Mouse (Mus musculus): ENCODE measurements around the gene B3glct.

Gene B3glct

DNA sequence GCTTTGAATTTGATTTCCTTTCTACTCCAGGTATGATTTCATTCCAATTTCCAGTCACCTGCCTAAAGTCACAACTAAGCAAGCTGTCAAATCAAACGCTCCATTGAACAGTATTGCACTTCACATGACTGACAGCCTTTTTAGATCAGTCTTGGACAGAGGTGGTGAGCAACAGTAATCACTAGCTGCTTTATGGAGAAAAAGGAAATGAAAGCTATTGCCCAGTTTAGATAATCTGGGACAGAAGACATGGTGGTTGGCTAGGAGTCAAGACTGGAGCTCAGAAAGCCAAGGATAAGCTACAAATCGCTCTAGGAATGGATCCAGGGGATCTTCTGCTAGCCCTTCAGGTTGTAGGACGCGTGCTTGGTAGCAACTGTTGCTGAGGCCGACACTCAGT is 14.6 kb upstream of the B3glct start:
- no peak for DNase-seq (ENCODE audit: extremely low spot score, low spot score)

DNA sequence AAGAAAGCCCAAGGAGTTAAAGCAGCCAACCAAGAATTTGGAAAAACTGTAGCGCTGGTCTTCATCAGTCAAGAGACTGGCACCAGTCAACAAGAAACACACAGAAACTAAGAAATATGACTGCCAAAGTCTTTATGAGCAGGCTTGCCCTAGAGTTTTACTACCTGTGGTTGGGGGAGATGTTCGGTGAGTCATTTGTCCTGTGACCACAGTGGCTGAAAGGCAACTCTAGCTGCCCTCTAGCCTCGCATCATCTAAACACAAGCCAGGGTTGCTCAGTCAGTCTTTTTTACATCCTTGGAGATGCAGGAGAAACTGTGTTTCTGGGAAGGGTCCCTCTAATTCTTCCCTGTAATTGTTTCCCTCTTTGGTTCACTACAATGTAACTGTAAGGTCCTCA is 834 bp upstream of the B3glct start:
- DNase-seq (ENCODE audit: extremely low spot score, low spot score), result no peak

DNA sequence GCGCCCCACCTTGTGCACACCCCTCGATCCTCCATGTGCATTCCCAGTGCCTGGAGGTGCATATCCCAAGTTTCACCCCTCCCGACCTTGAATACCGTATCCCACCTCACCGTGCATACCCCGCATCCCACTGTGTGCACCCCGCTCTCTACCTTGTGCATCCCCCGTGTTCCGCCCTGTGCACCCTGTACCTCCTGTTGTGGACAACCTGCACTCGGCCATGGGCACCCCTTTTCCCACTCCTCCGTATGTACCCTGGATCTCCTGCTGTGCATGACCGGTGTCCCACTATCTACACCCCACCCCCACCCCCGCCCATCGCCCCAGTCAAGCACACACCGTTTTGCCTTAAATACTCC is 939 bp downstream of the B3glct start:
- DNase-seq (ENCODE audit: extremely low spot score, low spot score), result no peak

DNA sequence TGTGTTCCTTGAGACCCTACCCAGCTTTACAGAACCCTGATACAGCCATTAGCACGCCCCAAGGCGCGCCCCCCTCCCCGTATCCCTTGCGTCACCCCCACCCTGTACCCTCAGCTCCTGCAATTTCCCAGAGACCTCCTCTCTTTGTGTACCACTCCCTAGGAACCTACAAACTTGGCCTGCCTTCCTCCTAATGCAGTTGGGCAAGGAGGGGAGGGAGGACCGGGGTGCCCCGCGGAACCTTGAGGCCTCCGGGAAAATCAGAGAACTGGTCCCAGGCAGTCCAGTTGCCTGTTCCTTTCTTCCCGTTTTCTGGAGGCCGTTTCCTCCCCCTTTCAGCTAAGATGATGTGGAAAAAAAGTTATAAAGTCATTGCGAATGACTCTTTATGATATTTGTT is 1.3 kb downstream of the B3glct start:
- peak; percentile 41 for DNase-seq (ENCODE audit: extremely low spot score, low spot score)

DNA sequence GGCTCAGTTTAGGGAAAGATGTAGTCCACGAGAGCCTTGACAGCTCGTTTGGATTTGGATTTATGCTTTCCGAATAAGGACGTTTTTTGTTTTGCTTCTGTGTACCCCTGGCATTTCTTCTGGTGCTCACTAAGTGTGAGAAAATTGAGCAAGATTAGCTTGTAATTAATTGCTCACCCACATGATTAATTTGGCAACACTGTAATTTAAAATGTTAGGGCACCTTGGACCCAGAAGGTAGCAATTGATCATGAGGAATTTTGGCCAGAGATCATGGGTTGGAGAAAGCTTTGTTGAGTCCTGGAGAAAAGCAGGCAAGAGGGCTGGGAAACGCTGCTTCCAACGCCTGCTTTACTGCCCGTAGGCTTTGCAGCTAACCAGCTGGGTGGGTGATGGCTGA is 1.9 kb downstream of the B3glct start:
- no peak for DNase-seq (ENCODE audit: extremely low spot score, low spot score)

DNA sequence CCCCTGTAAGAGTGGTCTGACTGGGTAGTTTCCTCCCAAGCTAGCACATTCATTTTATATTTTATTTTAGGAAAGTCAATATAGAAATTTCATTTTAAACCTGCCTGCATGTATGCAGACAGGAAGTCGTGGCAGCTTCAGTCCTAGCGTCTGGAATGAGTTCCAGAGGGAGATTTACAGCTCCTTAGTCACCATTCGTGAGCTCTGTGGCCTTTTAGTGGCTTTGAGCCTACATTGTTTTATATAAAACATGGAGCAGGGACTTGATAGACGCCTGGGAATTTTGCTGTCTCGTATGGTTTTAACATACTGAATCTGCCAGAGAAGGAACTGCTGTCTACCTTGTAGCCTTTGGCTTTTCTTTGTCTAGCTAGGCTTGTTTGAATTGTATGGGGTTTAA is 2.9 kb downstream of the B3glct start:
- no peak for DNase-seq (ENCODE audit: extremely low spot score, low spot score)

DNA sequence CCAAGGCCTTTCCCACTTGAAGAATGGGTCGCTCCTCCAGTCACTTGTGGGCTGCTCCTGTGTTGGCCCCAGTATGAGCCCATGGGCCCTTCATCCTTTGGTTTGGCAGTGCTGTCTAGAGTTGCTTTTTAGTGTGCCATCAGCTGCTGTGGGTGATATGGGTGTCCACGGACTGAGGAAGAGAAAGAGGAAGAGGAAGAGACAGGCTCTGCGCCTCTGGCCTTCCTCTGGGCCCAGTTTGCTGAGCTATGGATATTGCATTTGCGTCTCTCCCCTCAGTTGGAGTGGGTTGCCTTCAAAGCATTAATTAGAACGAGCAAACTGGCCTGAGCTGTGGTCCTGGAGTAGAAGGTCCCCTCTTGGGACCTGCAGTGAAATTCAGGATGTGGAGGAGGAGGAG is 11.8 kb downstream of the B3glct start:
- no peak for DNase-seq (ENCODE audit: extremely low spot score, low spot score)

DNA sequence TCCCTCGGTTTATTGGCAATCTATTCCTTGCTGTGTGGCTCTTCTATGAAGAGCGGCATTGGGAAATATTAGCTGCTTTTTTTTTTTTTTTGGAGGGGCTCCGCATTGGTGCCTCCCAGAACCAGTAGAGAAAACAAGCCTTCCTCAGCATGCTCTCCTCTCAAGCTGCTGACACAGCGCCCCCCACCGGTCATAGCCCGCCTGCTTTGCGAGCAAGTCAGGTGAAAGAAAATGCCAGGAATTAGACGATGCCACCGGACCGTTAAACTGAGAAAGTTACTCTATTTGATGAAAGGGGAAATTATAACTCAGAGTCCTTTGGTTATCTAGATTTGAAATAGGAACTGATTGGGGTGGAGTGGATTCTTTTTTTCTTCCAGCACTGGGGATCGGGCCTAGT is 14.5 kb downstream of the B3glct start:
- DNase-seq (ENCODE audit: extremely low spot score, low spot score), result no peak

DNA sequence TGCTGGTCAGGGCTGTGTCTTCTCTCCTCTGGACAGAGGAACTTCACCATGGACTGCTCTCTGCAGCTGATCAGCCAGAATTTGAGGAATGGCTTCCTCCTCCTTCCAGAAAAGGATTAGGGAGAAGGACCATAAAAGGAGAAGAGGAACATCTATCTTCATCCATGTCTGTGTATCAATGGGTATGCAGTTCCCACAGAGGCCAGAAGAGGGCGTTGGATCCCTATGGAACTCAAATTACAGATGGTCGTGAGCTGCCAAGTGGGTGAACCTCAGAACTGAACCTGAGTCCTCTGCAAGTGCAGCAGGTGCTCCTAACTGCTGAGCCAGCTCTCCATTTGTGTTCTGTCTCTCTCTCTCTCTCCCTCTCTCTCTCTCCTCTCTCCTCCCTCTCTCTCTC is 15.2 kb downstream of the B3glct start:
- DNase-seq (ENCODE audit: extremely low spot score, low spot score), result no peak

DNA sequence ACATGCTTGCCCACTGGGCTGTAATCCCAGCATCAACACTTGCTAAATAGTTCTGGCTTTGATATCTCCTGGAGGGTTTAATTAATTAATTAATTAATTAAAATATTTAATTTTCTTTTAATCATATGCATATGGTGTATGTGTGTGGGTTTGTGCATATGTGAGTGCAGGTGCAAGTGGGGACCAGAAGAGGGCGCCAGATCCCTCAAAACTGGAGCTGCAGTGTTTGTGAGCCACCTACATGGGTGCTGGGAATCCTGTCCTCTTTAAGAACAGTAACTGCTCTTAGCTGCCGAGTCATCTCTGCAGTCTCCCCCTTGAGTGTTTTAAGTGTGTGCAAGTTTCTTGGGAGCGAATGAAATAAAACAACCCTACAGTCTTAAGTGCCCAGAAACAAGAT is 15.9 kb downstream of the B3glct start:
- no peak for DNase-seq (ENCODE audit: extremely low spot score, low spot score)

DNA sequence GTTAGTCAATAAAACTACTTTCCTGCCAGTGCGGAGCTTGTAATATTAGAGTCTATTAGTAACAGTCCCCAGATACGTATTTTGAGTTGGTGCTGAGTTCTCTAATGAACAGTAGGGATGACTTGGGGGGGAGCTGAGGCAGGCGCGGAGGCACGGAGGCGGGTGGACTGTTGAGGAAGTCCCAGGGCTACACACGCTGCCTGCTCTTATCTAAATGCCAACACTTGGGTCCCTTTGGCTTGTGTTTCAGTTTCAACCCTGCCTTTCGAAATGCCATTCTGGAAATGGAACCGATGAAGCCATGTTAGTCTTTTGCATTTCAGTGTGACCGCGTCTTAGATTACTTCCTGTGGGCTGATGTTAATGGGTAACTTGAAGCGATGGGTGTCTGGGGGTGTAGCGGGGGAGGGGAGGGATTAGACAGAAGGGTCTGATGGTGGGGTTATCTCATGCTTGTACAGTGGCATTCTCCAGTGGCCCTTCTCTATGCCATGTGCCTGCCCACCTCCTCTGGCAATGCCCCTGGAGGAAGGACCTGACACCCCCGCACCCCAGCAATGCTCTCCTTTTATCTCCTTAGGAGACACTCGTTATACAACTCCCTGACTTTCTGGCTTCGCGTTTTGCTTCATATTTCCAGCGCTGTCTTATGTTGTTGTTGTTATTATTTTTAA is 17.2 kb downstream of the B3glct start:
- no peak for DNase-seq (ENCODE audit: extremely low spot score, low spot score)

DNA sequence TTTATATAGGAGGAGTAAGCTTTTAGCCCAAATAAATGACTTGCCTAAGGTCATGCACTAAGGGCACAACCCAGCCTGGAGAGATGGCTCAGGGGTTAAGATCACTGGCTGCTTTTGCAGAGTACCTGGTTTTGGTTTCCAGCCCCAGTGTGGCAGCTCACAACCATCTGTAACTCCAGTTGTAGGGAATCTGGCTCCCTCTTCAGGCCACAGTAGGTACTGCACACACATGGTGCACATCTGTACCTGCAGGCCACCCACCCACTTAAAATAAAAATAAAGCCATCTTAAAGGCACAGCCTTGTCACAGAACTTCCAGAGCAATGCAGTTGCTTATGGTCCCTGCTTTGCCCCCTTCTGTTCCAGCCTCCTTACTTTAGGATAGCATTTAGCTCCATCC is 24.7 kb downstream of the B3glct start:
- DNase-seq (ENCODE audit: extremely low spot score, low spot score), result no peak

DNA sequence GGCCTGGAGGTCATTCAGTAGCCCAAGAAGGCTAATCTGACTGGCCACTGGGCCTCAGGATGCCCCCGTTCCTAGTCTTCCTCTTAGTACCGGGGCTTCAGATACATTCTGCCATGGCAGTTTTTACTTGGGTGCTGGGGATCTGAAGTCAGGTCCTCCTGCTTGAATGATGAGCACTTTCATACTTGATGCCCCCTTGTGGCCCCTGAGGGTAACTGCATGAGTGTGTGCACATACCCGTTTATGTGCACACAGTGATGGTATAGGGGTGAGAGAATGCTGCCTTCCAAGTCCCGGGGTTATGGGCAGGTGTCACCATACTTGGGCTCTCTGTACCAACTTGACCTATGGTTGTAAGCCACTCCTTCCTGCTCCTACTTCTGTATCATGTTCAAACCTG is 33.5 kb downstream of the B3glct start:
- DNase-seq (ENCODE audit: extremely low spot score, low spot score), result no peak

DNA sequence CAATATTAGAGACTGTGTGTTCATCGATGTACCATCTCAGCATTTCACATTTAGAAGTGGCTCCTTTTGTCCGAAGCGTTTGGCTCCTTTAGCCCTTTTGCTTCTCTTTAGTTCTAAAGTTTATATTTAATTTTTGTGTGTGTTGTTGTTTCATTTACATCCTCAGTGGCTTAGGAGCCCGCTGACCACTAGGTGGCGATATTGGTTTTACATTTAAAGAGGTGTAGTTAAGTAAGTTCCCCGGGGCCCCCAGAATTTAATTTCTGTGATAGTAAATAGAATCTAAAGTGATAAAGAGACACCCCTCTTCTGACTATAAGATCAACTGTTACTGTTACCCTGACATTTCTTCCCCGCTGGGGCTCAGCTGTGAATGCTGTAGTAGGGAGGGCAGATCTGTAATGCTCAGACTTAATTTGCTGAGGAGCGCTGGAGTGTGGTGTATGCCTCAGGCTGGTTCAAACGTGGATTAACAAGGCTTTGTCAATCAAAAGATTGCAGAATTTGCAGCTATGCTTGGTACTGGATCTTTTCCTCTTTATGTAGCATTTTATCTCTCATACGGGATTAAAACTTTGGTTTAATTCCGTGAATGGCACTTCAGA is 35.2 kb downstream of the B3glct start:
- peak; percentile 55 for DNase-seq (ENCODE audit: extremely low spot score, low spot score)

DNA sequence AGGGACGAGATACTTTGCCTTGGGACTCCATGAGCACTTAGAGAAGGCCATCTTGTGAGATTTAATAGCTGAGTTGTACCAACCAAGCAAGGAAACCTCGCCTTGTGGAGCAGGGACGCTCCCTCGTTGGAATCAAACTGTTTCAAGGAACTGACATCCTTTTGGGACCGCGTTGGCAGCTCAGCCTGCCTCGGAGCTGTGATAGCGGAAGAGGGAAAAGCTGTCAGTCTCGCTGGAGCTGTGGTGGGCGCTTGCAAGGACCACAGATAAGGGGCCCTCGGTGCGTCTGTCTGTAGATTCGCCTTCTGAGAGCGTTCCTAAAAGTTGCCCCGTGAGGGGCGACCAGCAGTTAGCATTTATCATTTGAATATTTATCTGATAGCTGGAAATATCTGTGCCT is 35.8 kb downstream of the B3glct start:
- DNase-seq (ENCODE audit: extremely low spot score, low spot score), result no peak

DNA sequence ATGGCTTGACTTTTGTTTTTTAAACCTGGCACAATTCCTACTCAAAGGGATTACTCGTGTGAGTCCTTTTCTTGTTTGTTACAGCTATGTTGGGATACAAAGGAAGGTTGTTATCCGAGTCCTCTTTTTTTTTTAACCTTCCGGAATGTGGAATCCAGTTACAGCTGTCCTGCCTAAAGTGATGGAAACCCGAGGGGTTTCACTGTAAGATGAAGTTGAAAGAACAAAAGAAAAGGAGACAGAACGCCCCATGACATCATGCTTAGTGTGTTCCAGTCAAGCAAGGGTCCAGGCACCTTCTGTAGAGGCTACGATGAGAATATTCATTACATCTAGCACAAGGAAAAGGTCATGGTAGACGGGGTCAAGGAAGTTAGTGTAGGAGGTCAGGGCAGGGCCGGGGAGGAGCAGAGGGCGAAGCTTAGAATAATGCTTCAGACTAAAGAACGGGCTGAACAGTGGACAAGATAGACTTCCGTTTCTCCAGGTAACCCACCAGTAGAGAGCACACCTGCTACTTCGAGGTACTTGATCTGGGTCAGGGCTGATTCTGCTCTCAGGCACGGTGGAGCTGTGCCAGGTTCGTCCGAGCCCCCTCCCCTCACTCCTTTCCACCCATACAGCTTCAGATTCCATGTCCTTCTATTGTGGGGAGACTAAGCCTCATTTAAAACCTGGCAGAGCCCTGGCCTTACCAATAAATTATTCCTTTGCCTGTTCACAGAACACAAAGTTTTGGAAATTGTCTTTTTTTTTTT is 37.7 kb downstream of the B3glct start:
- DNase-seq (ENCODE audit: extremely low spot score, low spot score), result peak; percentile 19

DNA sequence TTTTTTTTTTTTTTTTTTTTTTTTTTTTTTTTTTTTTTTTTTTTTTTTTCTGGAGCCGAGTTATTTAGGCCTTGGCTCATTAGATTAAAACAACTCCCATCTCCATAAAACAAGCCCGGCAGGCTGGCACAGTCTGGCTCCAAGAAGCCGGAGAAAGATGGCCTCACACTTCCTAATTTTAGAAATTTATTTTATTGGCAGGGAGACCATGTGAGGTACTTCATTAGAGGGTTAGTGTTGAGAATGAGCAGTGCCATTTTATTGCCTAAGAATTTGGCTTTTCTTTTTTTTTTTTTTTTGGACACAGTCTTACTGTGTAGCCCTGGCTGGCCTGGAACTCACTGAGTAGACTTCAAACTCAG is 38.3 kb downstream of the B3glct start:
- no peak for DNase-seq (ENCODE audit: extremely low spot score, low spot score)

DNA sequence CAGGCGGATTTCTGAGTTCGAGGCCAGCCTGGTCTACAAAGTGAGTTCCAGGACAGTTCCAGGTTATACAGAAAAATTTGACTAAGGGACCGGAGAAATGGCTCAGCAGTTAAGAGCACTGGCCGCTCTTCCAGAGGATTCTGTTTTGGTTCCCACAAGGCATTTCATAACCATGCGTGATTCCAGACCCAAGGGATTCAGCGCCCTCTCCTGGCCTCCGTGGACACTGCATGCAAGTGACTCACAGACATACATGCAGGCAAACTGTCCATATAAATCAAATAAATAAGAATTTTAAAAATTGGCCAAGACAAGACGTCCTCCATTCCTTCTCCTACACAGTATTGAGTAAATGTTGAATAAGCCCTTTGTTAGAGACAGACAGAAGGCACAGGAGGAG is 53.7 kb downstream of the B3glct start:
- no peak for DNase-seq (ENCODE audit: extremely low spot score, low spot score)

DNA sequence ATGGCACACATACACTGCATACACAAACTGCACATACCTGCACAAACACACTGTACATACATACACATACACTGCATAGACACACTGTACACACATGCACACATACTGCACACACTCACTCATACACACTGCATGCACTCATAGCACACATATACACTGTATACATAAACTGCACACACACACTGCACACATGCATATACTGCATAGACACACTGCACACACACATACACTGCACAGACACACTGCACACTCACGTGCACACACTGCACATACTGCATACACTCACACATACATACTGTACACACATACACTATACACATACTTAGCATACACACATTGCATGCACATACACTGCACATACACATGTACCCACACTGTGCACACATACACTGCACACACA is 59.2 kb downstream of the B3glct start:
- DNase-seq (ENCODE audit: extremely low spot score, low spot score), result no peak

DNA sequence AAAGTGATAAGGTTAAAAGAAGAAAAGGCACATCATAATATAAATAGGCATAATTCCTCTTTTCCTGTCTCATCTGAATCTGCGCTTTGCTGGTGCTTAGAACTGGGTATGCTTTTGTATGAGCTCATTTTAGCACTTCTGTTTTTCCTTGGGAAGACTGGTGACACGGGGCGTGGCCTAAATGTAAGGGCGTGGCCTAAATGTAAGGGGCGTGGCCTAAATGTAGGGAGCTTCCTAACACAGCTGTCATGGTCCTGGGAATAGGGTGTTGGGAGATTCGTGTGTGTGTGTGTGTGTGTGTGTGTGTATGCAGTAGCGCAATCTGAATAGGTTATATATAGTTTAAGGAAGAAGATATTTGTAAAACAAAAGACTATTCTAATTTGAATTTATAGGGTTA is 62.1 kb downstream of the B3glct start:
- no peak for DNase-seq (ENCODE audit: extremely low spot score, low spot score)

DNA sequence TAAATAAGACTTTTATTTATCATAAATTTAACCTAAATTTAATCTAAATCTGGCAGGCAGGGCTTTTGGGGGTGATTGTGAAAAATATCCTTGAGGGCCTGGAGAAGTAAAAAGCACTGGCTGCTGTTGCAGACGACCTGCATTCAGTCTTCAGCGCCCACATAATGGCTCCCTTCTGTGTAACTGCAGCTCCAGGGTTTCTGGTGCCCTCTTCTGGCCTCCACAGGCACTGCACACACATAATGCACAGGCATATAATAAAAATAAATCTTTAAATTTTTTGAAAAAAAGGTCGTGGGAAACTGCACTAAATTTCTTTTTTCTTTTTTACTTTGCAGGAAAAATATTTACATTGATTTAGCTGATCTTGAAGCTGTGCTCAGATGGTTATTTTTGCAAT is 62.7 kb downstream of the B3glct start:
- no peak for DNase-seq (ENCODE audit: extremely low spot score, low spot score)

DNA sequence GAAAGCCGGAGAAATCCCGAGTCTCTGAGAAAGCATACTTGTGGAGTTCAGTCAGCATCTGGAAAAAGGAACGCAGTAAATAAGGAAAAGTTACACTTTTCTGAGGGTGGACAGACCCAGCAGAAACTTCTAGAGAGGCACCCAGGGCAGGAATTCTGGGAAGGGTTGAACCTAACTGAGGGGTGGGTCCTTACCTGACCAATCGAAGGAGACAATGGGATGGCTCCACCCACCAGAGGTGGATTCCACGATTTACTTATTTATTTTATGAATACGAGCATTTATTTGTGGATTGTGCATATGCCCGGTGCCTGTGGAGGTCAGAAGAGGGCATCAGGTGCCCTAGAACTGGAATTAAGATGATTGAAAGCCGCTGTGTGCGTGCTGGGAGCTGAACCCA is 64.3 kb downstream of the B3glct start:
- DNase-seq (ENCODE audit: extremely low spot score, low spot score), result no peak

DNA sequence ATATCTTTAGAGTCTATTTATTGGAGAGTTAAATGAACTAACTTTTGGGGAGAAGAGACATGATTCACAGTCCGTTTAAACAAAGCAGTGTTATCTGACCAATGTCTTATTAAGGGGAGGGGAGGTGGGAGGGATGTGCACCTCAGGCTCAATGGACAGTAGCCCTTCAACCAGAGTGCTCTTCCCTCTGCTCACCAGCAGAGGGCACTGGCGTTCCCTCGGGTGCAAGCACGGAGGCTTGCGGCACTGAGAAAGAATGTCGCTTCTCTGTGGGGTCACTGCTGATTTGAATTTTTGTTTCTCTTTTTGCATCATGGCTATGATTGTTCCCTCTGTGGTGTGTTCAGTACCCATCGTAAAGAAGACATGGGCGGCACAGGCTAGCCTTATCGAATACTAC is 67.0 kb downstream of the B3glct start:
- DNase-seq (ENCODE audit: extremely low spot score, low spot score), result no peak
